Mouse (Mus musculus): ENCODE results near the gene Cyp11a1. TPM values are rescaled to one million over a fixed set of nuclear protein-coding genes. Genes with fewer than 3 reads are reported as not detected.

Gene Cyp11a1
- polyA plus RNA-seq, 1 experiment from 2014 or later = not detected

- no peaks in the 10 kb centered on the region for H3K9me3 ChIP-seq
- no peaks in the 10 kb centered on the region for H3K36me3 ChIP-seq (replicated peaks)
- no peak for DNase-seq (ENCODE audit: low spot score)
- no peak overlapping the region for H3K27ac ChIP-seq (replicated peaks)
- peaks cover 24% of the 10 kb centered on the region for H3K4me1 ChIP-seq
- no peak overlapping the region for H3K4me3 ChIP-seq
- H3K27me3 ChIP-seq (replicated peaks; ENCODE audit: low read depth, poor library complexity, severe bottlenecking) = no peaks in the 10 kb centered on the region; the same call in 1 of the 2 replicates
- WGBS = 66% methylated on average over 8 of the region's 8 CpGs
Measured at GRCm38 (mm10) chr9:58014393-58015160, 8.4 kb downstream of the Cyp11a1 start.

DNA sequence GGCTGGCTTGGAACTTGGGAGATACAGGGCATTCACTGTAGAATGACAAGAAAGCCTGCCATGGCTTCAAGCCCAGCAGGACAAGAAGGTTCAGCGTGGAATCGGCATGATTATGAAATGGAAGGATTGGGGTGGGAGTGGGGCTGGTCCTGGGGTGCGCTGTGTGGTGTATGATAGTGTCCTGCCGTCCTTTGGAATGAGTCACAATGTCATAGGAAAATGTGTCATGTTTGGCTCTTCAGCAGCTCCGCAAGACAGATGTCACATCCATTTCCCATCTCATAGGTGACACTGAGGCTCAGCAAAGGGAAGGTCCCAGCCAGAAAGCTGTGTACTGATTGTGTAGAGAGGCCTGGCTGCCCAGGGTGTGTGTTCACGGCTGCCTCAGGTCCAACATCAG is 9.6 kb downstream of the Cyp11a1 start:
- no peak for DNase-seq (ENCODE audit: low spot score)
- 84% methylated on average over 6 of the region's 6 CpGs for WGBS
- H3K9me3 ChIP-seq = no peaks in the 10 kb centered on the region
- no peaks in the 10 kb centered on the region for H3K36me3 ChIP-seq (replicated peaks)
- no peaks in the 10 kb centered on the region; the same call in 1 of the 2 replicates for H3K27me3 ChIP-seq (replicated peaks; ENCODE audit: low read depth, poor library complexity, severe bottlenecking)
- no peak overlapping the region for H3K27ac ChIP-seq (replicated peaks)
- no peak overlapping the region for H3K4me3 ChIP-seq
- H3K4me1 ChIP-seq = peaks cover 18% of the 10 kb centered on the region

GRCm38 (mm10) chr9:58016962-58017361 is 10.8 kb downstream of the Cyp11a1 start:
- 75% methylated on average over 3 of the region's 3 CpGs for WGBS
- DNase-seq (ENCODE audit: low spot score) = no peak

GRCm38 (mm10) chr9:58018385-58018784 is 12.2 kb downstream of the Cyp11a1 start:
- Histone ChIP-seq H3K4me1 (no peaks in the 10 kb centered on the region), H3K36me3 (replicated peaks) (no peaks in the 10 kb centered on the region)
- 89% methylated on average over 5 of the region's 5 CpGs for WGBS

More at GRCm38 (mm10) chr9:58016962-58017361, 10.8 kb downstream of the Cyp11a1 start:
- no peak overlapping the region for H3K27ac ChIP-seq (replicated peaks)
- H3K4me3 ChIP-seq = no peak overlapping the region
- no peaks in the 10 kb centered on the region; the same call in 1 of the 2 replicates for H3K27me3 ChIP-seq (replicated peaks; ENCODE audit: low read depth, poor library complexity, severe bottlenecking)
- H3K4me1 ChIP-seq = peaks cover 9% of the 10 kb centered on the region
- no peaks in the 10 kb centered on the region for H3K9me3 ChIP-seq
- no peaks in the 10 kb centered on the region for H3K36me3 ChIP-seq (replicated peaks)

DNA sequence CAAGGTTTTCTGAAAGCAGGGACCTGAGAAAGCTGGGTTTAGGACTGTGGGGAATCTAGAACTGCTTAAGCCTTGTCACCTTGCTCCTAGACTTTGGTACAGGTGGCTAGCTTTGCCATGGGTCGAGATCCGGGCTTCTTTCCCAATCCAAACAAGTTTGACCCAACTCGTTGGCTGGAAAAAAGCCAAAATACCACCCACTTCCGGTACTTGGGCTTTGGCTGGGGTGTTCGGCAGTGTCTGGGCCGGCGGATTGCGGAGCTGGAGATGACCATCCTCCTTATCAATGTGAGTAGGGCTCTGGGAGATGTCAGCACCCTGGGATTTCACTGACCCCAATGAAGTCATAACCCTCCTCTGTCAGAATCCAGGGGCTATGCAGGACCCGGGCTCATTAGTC is 19.8 kb downstream of the Cyp11a1 start:
- H3K27ac ChIP-seq (replicated peaks) = no peak overlapping the region
- no peak overlapping the region for H3K4me3 ChIP-seq

More at GRCm38 (mm10) chr9:58018385-58018784, 12.2 kb downstream of the Cyp11a1 start:
- Histone ChIP-seq H3K27me3 (replicated peaks; ENCODE audit: low read depth, poor library complexity, severe bottlenecking) (no peaks in the 10 kb centered on the region), H3K27ac (replicated peaks) (no peak overlapping the region), H3K4me3 (no peak overlapping the region), H3K9me3 (no peaks in the 10 kb centered on the region)
- no peak for DNase-seq (ENCODE audit: low spot score)

DNA sequence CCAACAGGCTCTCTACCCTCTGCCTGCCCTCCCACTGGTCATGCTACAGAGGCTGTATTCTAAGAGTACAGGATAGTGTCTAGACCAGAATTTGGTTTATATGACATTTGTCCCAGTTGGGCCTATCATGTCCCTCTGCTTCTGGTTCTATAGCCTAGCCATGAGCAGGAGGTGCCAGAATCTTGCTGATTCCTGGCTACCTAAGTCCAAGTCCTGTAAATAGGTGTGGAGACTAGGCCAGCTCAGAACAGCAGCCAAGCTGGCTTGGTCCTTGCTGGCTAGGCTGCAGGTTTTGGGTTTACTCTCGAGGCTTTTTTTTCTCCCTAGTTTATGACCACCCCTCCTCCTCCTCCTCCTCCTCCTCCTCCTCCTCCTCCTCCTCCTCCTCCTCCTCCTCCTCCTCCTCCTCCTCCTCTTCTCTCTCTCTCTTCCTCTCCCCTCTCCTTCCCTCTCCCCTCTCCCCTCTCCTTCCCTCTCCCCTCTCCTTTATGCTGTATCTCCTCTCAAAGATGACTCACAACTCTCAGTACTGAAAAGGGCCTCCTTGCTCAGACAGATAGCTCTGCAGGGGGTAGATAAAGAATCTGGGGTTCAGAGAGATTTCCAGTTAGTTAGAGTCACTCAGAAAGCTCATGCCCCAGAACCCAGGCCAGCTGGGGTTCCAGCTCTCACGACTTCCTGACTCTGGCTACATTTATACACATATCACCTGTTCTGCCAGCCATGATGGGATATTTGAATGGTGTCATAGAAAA is 21.4 kb downstream of the Cyp11a1 start:
- WGBS = 64% methylated on average over 2 of the region's 2 CpGs
- H3K4me3 ChIP-seq = no peak overlapping the region

More for the DNA sequence above, 19.8 kb downstream of the Cyp11a1 start:
- peaks cover under 1% of the 10 kb centered on the region; the same call in 1 of the 2 replicates for H3K4me1 ChIP-seq
- no peak for DNase-seq (ENCODE audit: low spot score)
- H3K9me3 ChIP-seq = no peaks in the 10 kb centered on the region
- WGBS = 92% methylated on average over 9 of the region's 9 CpGs
- no peaks in the 10 kb centered on the region for H3K36me3 ChIP-seq (replicated peaks)
- peaks cover 4% of the 10 kb centered on the region for H3K27me3 ChIP-seq (replicated peaks; ENCODE audit: low read depth, poor library complexity, severe bottlenecking)

DNA sequence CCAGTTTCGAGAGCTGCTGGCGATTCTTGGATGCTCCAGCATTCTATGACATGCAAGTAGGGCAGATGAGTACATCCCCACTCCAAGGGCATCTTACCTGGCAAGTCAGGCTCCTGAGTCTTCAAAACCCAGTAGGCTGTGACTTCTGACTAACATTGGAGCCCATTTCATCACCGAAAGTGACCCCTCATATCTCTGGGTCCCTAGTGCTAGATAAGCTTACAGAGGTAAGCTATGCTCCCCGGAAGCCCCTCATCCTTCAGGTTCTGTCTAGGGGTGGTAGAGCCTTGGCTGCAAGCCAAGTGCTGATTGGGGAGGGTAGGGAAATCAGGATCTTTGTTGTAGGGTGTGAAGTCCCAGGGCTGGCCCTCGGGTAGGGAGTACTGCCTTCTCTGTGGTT is 22.6 kb downstream of the Cyp11a1 start:
- Histone ChIP-seq H3K27me3 (replicated peaks; ENCODE audit: low read depth, poor library complexity, severe bottlenecking) (peaks cover 18% of the 10 kb centered on the region), H3K4me1 (peaks cover 9% of the 10 kb centered on the region), H3K36me3 (replicated peaks) (no peaks in the 10 kb centered on the region), H3K27ac (replicated peaks) (no peak overlapping the region), H3K4me3 (no peak overlapping the region), H3K9me3 (no peaks in the 10 kb centered on the region)
- WGBS = 81% methylated on average over 5 of the region's 5 CpGs
- no peak for DNase-seq (ENCODE audit: low spot score)

More for the DNA sequence above, 21.4 kb downstream of the Cyp11a1 start:
- H3K27me3 ChIP-seq (replicated peaks; ENCODE audit: low read depth, poor library complexity, severe bottlenecking) = peaks cover 5% of the 10 kb centered on the region
- no peak overlapping the region for H3K27ac ChIP-seq (replicated peaks)
- H3K36me3 ChIP-seq (replicated peaks) = no peaks in the 10 kb centered on the region
- peaks cover 9% of the 10 kb centered on the region for H3K4me1 ChIP-seq
- no peaks in the 10 kb centered on the region for H3K9me3 ChIP-seq
- no peak for DNase-seq (ENCODE audit: low spot score)

DNA sequence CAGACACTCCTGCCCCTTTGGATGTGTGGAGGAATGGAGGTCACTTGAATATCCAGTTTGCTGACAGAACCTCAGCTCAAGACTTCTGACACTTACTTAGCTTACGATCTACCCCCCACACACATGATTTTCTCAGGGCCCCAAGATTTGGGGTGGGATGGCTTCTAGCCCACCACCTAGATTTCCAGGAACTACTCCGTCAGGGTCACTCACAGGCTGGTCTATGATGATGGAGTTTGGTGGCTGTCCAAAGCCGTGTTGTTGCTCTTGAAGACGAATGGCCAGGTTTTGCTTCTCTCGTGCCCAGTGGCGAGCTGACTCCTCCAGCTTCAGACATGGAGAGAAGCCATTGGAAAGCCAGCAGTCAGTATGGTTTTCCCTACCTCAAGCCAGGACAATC is 23.4 kb downstream of the Cyp11a1 start:
- Histone ChIP-seq H3K27me3 (replicated peaks; ENCODE audit: low read depth, poor library complexity, severe bottlenecking) (peaks cover 18% of the 10 kb centered on the region), H3K4me3 (no peak overlapping the region), H3K9me3 (no peaks in the 10 kb centered on the region), H3K36me3 (replicated peaks) (no peaks in the 10 kb centered on the region), H3K4me1 (peaks cover 9% of the 10 kb centered on the region), H3K27ac (replicated peaks) (no peak overlapping the region)
- WGBS = 91% methylated on average over 6 of the region's 6 CpGs
- no peak for DNase-seq (ENCODE audit: low spot score)

GRCm38 (mm10) chr9:58031895-58032294 is 25.7 kb downstream of the Cyp11a1 start:
- no peak for DNase-seq (ENCODE audit: low spot score)
- WGBS = 83% methylated on average over 5 of the region's 5 CpGs
- H3K27me3 ChIP-seq (replicated peaks; ENCODE audit: low read depth, poor library complexity, severe bottlenecking) = peaks cover 32% of the 10 kb centered on the region
- no peak overlapping the region for H3K4me3 ChIP-seq
- H3K4me1 ChIP-seq = peaks cover 9% of the 10 kb centered on the region
- no peak overlapping the region for H3K27ac ChIP-seq (replicated peaks)
- H3K36me3 ChIP-seq (replicated peaks) = no peaks in the 10 kb centered on the region
- no peaks in the 10 kb centered on the region for H3K9me3 ChIP-seq

GRCm38 (mm10) chr9:58035519-58035918 is 29.3 kb downstream of the Cyp11a1 start:
- H3K27ac ChIP-seq (replicated peaks) = no peak overlapping the region
- 72% methylated on average over 2 of the region's 2 CpGs for WGBS
- peaks cover 58% of the 10 kb centered on the region for H3K27me3 ChIP-seq (replicated peaks; ENCODE audit: low read depth, poor library complexity, severe bottlenecking)
- DNase-seq (ENCODE audit: low spot score) = no peak
- no peaks in the 10 kb centered on the region for H3K9me3 ChIP-seq
- H3K4me3 ChIP-seq = no peak overlapping the region
- no peaks in the 10 kb centered on the region for H3K36me3 ChIP-seq (replicated peaks)
- peaks cover 37% of the 10 kb centered on the region for H3K4me1 ChIP-seq

- peaks cover 58% of the 10 kb centered on the region for H3K27me3 ChIP-seq (replicated peaks; ENCODE audit: low read depth, poor library complexity, severe bottlenecking)
- DNase-seq (ENCODE audit: low spot score) = no peak
- WGBS = 78% methylated on average over 7 of the region's 7 CpGs
- H3K4me3 ChIP-seq = no peak overlapping the region
- no peaks in the 10 kb centered on the region for H3K9me3 ChIP-seq
- no peak overlapping the region for H3K27ac ChIP-seq (replicated peaks)
- H3K36me3 ChIP-seq (replicated peaks) = no peaks in the 10 kb centered on the region
- H3K4me1 ChIP-seq = peaks cover 42% of the 10 kb centered on the region
Measured at GRCm38 (mm10) chr9:58035951-58036698, 29.9 kb downstream of the Cyp11a1 start.

GRCm38 (mm10) chr9:58036961-58037360 is 30.8 kb downstream of the Cyp11a1 start:
- Histone ChIP-seq H3K27me3 (replicated peaks; ENCODE audit: low read depth, poor library complexity, severe bottlenecking) (peaks cover 58% of the 10 kb centered on the region), H3K4me1 (peaks cover 43% of the 10 kb centered on the region), H3K36me3 (replicated peaks) (no peaks in the 10 kb centered on the region), H3K4me3 (no peak overlapping the region), H3K27ac (replicated peaks) (no peak overlapping the region), H3K9me3 (no peaks in the 10 kb centered on the region)
- 74% methylated on average over 4 of the region's 4 CpGs for WGBS
- no peak for DNase-seq (ENCODE audit: low spot score)
